Mouse (Mus musculus): ENCODE measurements around the gene Etfrf1. TPM values are rescaled to one million over a fixed set of nuclear protein-coding genes. Genes with fewer than 3 reads are reported as not detected.
A peak's percentile ranks its signal among the peaks of the same experiment; 100 is the strongest.

Etfrf1 gene
- polyA plus RNA-seq, 1 experiment from 2014 or later: 29.8 TPM

DNA sequence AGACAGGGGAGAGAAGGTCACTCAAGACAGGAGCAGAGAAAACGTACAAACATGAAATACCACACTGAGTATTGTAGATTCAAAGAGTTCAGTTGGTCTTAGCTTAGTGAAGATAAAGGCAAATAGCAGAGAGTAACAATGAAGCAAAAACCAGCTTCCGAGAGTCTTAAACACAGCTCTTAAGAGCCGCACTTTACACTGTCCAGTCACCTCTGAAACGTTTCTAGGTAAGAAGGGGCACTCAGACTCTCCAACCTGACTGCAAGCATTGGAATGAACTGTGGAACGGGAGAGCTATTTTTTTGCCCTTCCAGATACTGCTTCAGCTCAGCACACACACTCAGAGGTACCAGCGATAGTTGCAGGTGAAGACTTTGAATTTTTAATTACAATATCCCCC lies 29.4 kb downstream of the Etfrf1 start:
- H3K36me3 ChIP-seq (replicated peaks): peaks cover 49% of the 10 kb centered on the region
- 89% methylated on average over 6 of the region's 6 CpGs for WGBS
- H3K4me3 ChIP-seq: no peak overlapping the region
- H3K4me1 ChIP-seq: no peaks in the 10 kb centered on the region
- DNase-seq (ENCODE audit: low spot score): no peak
- H3K9me3 ChIP-seq: no peaks in the 10 kb centered on the region
- H3K27me3 ChIP-seq (replicated peaks; ENCODE audit: low read depth, poor library complexity, severe bottlenecking): no peaks in the 10 kb centered on the region
- H3K27ac ChIP-seq (replicated peaks): no peak overlapping the region

DNA sequence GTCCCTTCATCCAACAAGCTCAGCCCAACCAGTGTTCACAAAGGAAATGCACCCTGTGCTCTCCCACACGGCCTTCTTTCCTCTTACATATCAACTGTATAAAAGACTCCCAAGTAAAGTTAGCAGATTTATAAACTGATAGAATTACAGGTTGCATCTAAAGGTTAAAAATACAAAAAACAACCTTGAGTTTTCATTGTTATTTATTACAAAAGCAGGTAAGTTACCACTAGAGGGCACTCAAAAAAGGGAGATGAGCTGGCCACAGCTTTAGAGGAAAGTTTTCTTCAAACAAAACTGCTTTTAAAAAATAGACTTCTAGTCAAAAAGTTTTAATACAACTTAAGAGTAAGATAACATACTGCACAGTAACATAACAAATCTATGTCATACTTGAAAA lies 31.6 kb downstream of the Etfrf1 start:
- Histone ChIP-seq H3K4me3 (no peak overlapping the region), H3K27me3 (replicated peaks; ENCODE audit: low read depth, poor library complexity, severe bottlenecking) (no peaks in the 10 kb centered on the region), H3K4me1 (peaks cover 3% of the 10 kb centered on the region; the same call in 1 of the 2 replicates), H3K27ac (replicated peaks) (no peak overlapping the region), H3K9me3 (no peaks in the 10 kb centered on the region), H3K36me3 (replicated peaks) (peaks cover 63% of the 10 kb centered on the region)
- no peak for DNase-seq (ENCODE audit: low spot score)
- 71% methylated on average over 1 of the region's 1 CpGs for WGBS

DNA sequence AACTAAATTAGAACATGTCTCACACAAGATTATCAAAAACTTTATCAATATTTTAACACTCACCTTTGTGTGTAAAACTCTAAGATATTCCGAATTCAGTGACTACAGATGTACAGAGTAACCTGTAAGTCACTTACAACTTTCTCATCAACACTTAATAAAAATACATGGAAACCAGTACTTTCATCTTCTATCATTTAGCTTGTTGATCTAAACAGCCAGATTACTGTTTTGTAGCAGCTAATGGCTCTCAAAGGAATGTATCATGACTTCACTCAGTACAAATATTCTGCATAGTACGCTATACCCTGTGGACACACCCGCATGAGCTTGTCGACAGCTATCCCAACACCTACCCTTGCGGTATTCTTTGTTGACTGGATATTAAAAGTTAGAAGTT lies 35.9 kb downstream of the Etfrf1 start:
- Histone ChIP-seq H3K4me3 (no peak overlapping the region), H3K9me3 (no peaks in the 10 kb centered on the region), H3K27me3 (replicated peaks; ENCODE audit: low read depth, poor library complexity, severe bottlenecking) (peaks cover 7% of the 10 kb centered on the region), H3K4me1 (peaks cover 25% of the 10 kb centered on the region), H3K36me3 (replicated peaks) (peaks cover 37% of the 10 kb centered on the region), H3K27ac (replicated peaks) (no peak overlapping the region)
- no peak for DNase-seq (ENCODE audit: low spot score)
- 95% methylated on average over 5 of the region's 5 CpGs for WGBS

DNA sequence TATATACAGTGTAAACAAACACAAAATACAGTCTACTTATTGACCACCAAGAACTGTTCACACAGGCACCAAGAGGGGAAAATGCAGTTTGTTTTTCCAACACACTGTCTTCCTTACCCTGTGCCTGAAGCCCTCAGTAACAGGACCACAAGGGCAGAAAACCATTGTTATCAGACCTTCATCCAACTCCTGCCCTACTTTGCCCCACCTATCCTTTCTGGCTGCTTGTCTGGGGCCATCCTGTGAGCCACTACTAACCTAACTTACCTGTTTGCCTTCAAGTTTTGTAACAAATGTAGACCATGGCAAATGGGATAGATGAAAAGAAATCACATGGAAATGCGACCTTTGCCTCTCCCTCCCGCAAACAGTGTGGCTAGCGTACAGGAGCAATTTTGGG lies 37.0 kb downstream of the Etfrf1 start:
- no peak overlapping the region for H3K27ac ChIP-seq (replicated peaks)
- no peaks in the 10 kb centered on the region for H3K9me3 ChIP-seq
- H3K4me1 ChIP-seq: peaks cover 25% of the 10 kb centered on the region
- DNase-seq (ENCODE audit: low spot score): no peak
- peaks cover 36% of the 10 kb centered on the region for H3K36me3 ChIP-seq (replicated peaks)
- H3K27me3 ChIP-seq (replicated peaks; ENCODE audit: low read depth, poor library complexity, severe bottlenecking): peaks cover 12% of the 10 kb centered on the region
- WGBS: 67% methylated on average over 3 of the region's 3 CpGs
- peak overlapping the region; percentile 95; the same call in 1 of the 2 replicates for H3K4me3 ChIP-seq

DNA sequence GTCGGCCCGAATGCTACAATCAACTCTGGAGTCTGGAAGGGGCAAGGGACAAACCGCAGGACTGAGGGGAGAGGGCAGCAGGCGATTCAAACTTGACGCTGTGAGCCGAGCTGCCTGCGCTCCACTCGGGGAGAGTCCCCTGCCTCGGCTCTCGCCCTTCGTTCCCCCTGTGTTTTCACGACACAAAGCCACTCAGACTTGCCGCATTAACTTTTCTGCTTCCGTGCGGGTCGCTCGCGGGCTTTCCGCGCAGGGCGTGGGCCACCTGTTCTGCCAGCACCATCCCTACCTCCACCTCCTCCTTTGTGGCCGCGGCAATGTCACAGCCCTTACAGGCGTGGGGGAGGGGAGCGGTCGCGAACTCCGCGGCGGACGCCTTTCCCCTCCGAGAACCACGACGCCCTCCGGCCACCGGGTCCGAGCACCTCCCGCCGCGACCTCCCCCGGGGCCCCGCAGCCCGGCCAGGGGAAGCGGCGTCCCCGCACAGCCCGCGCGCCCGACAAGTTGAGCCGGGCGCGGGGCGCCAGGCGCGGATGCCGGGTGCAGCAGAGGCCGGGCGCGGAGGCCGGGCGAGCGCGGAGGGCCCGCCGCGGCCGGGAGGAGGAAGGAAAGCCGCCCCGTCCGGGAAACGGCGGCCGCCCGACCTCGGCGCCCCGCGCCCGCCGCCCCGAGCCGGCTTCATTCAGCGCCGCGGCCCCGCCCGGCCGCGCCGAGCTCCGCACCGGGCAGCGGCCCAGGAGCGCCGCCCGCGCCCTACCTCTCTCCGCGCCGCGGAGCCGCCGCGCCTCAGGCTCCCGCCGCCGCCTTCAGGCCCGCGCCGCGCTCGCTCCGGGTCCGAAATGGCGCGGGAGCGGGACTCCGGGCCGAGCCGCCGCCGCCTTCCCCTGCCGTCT lies 38.6 kb downstream of the Etfrf1 start:
- peak; percentile 73 for DNase-seq (ENCODE audit: low spot score)
- WGBS: 2% methylated on average over 124 of the region's 124 CpGs
- Histone ChIP-seq H3K4me1 (peaks cover 25% of the 10 kb centered on the region), H3K27me3 (replicated peaks; ENCODE audit: low read depth, poor library complexity, severe bottlenecking) (peaks cover 12% of the 10 kb centered on the region), H3K9me3 (no peaks in the 10 kb centered on the region), H3K36me3 (replicated peaks) (peaks cover 24% of the 10 kb centered on the region), H3K27ac (replicated peaks) (peak overlapping the region; percentile 96), H3K4me3 (peak overlapping the region; percentile 95)

DNA sequence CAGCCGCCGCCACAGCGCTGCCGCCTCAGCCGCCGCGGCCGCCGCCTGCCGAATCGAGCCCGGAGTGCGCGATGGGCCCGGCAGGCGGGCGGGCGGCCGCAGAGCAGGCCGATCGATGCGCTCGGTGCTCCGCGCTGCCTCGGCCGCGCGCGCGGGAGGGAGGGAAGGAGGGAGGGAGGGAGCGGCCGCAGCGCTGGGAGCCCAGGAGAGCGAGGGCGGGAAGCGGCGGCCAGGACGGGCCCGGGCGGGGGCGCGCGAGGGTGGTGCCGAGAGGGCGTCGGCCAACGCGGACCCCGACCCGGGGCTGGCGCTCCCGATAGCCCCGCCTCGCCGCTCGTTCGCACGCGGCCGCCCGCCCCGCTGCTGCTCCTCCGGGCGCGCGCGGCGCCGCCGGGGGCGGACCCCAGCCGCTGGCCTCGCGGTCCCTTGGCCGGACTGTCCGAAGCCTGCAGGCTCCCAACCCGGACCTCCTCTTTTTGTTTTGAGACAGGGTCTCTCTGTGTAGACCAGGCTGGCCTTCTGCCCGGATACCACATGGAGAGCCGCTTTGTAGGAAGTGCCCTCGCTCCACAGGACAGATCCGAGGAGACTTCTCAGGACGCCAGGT lies 39.4 kb downstream of the Etfrf1 start, which contains the start of gene Kras:
Gene Kras, minus strand, starts transcription at position 55 of the 607 bp plus-strand sequence.
- Histone ChIP-seq H3K4me3 (peak within 1 kb of the TSS; percentile 95), H3K27me3 (replicated peaks; ENCODE audit: low read depth, poor library complexity, severe bottlenecking) (peaks cover 12% of the 10 kb centered on the region), H3K36me3 (replicated peaks) (peaks cover 17% of the 10 kb centered on the region), H3K4me1 (peaks cover 25% of the 10 kb centered on the region), H3K9me3 (no peaks in the 10 kb centered on the region), H3K27ac (replicated peaks) (peak within 1 kb of the TSS; percentile 96)
- peak; percentile 96 for DNase-seq (ENCODE audit: low spot score)
- WGBS: under 1% methylated on average over 81 of the region's 83 CpGs

DNA sequence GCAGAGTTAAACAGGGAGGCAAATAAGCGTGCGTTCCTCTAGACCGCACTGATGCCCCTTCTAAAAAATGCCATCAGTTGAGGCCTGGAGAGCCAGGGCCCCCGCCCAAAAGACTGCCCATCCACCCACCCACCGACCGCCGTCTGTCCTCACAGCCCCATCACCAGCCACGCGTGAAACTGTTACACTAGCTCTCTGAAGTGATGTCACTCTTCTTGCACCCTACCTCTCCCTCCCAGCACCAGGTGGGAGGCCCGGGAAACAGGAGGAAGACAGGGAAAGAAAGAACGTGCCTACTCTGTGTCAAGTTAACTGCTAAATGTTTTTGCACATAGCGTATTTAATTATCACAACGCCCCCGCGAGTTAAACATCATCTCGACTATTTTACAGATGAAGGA lies 39.9 kb downstream of the Etfrf1 start:
- Histone ChIP-seq H3K4me3 (peak overlapping the region; percentile 95), H3K36me3 (replicated peaks) (peaks cover 12% of the 10 kb centered on the region), H3K27ac (replicated peaks) (peak overlapping the region; percentile 96), H3K9me3 (no peaks in the 10 kb centered on the region), H3K4me1 (peaks cover 25% of the 10 kb centered on the region), H3K27me3 (replicated peaks; ENCODE audit: low read depth, poor library complexity, severe bottlenecking) (peaks cover 12% of the 10 kb centered on the region)
- WGBS: 13% methylated on average over 16 of the region's 16 CpGs
- no peak for DNase-seq (ENCODE audit: low spot score)

DNA sequence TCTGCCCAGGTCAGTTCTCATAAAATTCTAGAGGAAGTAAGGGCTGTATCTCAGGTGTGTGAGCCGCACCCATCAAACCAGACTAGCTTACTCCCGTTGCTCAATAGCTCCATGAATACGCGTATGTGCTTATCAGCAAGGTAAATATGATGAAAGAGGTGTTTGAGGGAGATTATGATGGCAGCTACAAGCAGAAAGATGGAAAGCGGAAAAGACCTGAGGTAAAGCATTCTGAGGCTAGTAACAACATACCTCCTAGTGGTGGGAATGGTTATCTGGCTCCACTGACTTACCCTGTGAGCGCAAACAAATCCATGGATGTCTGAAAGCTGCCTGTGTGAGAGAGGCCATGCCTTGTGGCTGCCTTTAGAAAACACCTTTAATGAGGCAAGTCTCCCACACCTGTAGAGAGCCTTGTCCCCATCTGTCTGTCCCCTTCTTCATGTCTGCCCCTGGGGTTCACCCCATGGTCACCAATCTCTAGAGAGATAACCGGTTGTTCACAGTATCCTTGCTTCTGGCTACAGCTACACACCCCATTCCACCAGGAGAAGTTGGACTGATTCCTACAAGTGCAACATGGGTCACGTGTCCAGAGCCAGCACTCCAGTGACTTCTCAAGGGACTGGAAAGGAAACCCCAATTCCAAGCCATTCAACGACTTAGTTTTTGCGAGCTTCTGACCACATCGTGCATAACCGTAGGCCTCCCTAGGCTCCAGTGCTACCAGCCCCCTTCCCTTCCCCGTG lies 45.2 kb downstream of the Etfrf1 start:
- Histone ChIP-seq H3K9me3 (no peaks in the 10 kb centered on the region), H3K4me1 (peaks cover 5% of the 10 kb centered on the region; the same call in 1 of the 2 replicates), H3K27me3 (replicated peaks; ENCODE audit: low read depth, poor library complexity, severe bottlenecking) (peaks cover 11% of the 10 kb centered on the region), H3K4me3 (no peak overlapping the region), H3K27ac (replicated peaks) (no peak overlapping the region), H3K36me3 (replicated peaks) (no peaks in the 10 kb centered on the region)
- no peak for DNase-seq (ENCODE audit: low spot score)
- WGBS: 83% methylated on average over 13 of the region's 13 CpGs

DNA sequence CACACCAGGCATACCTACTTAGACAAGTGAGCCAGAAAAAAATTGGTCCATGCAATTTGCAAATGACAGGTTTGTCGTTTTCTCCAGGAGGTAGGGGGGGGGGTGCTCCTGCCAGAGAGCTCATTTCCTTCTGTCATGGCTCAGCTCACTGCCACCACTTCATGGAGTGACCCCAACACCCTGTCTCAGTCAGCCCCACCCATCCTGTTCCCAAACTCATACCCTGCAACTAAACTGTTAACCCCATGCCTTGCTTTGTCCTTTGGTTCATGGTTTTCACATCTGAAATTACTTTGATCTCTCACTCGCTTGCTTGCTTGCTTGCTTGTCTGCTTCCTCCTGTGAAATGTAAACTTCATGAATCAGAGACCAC lies 45.8 kb downstream of the Etfrf1 start:
- Histone ChIP-seq H3K9me3 (no peaks in the 10 kb centered on the region), H3K4me1 (peaks cover 6% of the 10 kb centered on the region; the same call in 1 of the 2 replicates), H3K27me3 (replicated peaks; ENCODE audit: low read depth, poor library complexity, severe bottlenecking) (peaks cover 6% of the 10 kb centered on the region), H3K27ac (replicated peaks) (no peak overlapping the region), H3K36me3 (replicated peaks) (no peaks in the 10 kb centered on the region), H3K4me3 (no peak overlapping the region)
- no peak for DNase-seq (ENCODE audit: low spot score)
- WGBS: 43% methylated on average over 2 of the region's 2 CpGs

DNA sequence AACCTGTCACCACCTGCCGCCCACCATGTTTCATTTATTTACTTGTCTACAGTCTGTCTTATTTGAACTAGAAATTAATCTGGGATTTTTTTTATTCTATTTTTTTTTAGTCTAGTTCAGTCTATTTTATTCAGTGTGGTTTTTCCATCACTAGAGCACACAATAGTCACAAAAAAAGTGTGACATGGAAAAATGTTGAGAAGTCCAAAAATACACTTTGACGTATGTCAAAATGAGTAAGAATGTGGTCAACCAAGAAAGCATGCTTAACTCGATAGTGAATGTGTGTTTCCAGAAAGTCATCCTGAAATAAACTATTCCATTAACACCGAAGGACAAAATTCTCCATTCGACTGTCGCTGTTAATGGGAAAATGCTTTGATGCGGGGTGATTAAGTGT lies 51.4 kb downstream of the Etfrf1 start:
- no peaks in the 10 kb centered on the region for H3K9me3 ChIP-seq
- no peak overlapping the region for H3K27ac ChIP-seq (replicated peaks)
- no peak overlapping the region for H3K4me3 ChIP-seq
- WGBS: 86% methylated on average over 7 of the region's 7 CpGs
- H3K36me3 ChIP-seq (replicated peaks): no peaks in the 10 kb centered on the region
- DNase-seq (ENCODE audit: low spot score): no peak
- H3K27me3 ChIP-seq (replicated peaks; ENCODE audit: low read depth, poor library complexity, severe bottlenecking): no peaks in the 10 kb centered on the region
- 0 out of 2 replicates have a peak, but pooled peaks cover 5% of the 10 kb centered on the region for H3K4me1 ChIP-seq

Data from embryonic facial prominence, embryonic 10.5 days (tissue).